ENCODE assay signal across 27 mouse cellular contexts in genomic region chr14:49453782-49454181, GRCm38 (mm10).
A peak's percentile ranks its signal among the peaks of the same experiment; 100 is the strongest.
DNase-seq lines count a peak whose midpoint lies in the region; ATAC-seq lines count a peak whose summit lies in the region.
"Had no signal": no experiment of that assay in that cellular context is flagged by ENCODE, and none has a peak within 500 bp of the region (broad histone marks: within the 10 kb centered on the region; RNA-seq: fewer than 3 reads in every experiment).

No protein-coding gene starts in this region.

- H3K27ac ChIP-seq in forebrain, embryonic 14.5 days (ENCODE audit: low read depth, low read length), result no peak overlapping the region
- no peak overlapping the region for H3K27ac ChIP-seq in forebrain, embryonic 10.5 days
- H3K27ac ChIP-seq in midbrain, embryonic 16.5 days (ENCODE audit: low read length), result no peak overlapping the region
- no peak overlapping the region for H3K27ac ChIP-seq in midbrain, embryonic 13.5 days
- H3K27ac ChIP-seq: embryonic facial prominence, embryonic 12.5 days; gastrocnemius, adult 2 months; heart, adult 2 months; hindbrain, embryonic 15.5 days; liver, embryonic 14.5 days; macrophage had no signal

- no peak overlapping the region for H3K4me2 ChIP-seq in forebrain, embryonic 14.5 days (ENCODE audit: low read length)
- H3K4me2 ChIP-seq in midbrain, embryonic 16.5 days (ENCODE audit: low read length), result no peak overlapping the region
- no peak overlapping the region for H3K4me2 ChIP-seq in midbrain, embryonic 13.5 days (replicated peaks)
- H3K4me2 ChIP-seq: embryonic facial prominence, embryonic 12.5 days; heart, embryonic 12.5 days; hindbrain, embryonic 15.5 days had no signal

- WGBS in forebrain, embryonic 14.5 days, result 5% methylated on average over 3 of the region's 3 CpGs
- 20% methylated on average over 3 of the region's 3 CpGs for WGBS in forebrain, embryonic 10.5 days
- WGBS in midbrain, embryonic 16.5 days, result 12% methylated on average over 3 of the region's 3 CpGs
- WGBS in midbrain, embryonic 13.5 days, result 23% methylated on average over 3 of the region's 3 CpGs

- peak; percentile 10 to 35 for DNase-seq in adrenal gland, adult (ENCODE audit: inconsistent age in 2 of 2, low spot score in 1 of 2)
- no peak for DNase-seq in adrenal gland, postnatal 4 days (ENCODE audit: low spot score in 2 of 2)
- DNase-seq in forebrain, embryonic 14.5 days (ENCODE audit: low spot score), result peak; percentile 8
- no peak for DNase-seq in forebrain, embryonic 10.5 days (ENCODE audit: extremely low spot score, low spot score)
- peak; percentile 2 for DNase-seq in mesoderm, embryonic 11.5 days (ENCODE audit: low read depth, low spot score)
- DNase-seq in thymus, postnatal 36 days, result no peak
- DNase-seq: adrenal gland, postnatal 25 days; cerebellum, adult 11-12 months; gastrocnemius, adult 2 months; gastrocnemius, postnatal 36 days; heart, adult 2 months; kidney, adult 2 months; kidney, postnatal 10 days; liver; lung, adult 2 months; lung, postnatal 10 days; right cerebral cortex, postnatal 14 days had no signal

- no peaks in the 10 kb centered on the region for H3K27me3 ChIP-seq in forebrain, embryonic 14.5 days (replicated peaks; ENCODE audit: control insufficient read depth, insufficient read depth, low read length)
- H3K27me3 ChIP-seq in forebrain, embryonic 10.5 days (ENCODE audit: poor library complexity, severe bottlenecking), result no peaks in the 10 kb centered on the region
- H3K27me3 ChIP-seq in midbrain, embryonic 16.5 days (ENCODE audit: control insufficient read depth, insufficient read depth, low read depth, low read length), result no peaks in the 10 kb centered on the region
- H3K27me3 ChIP-seq in midbrain, embryonic 13.5 days, result no peaks in the 10 kb centered on the region
- H3K27me3 ChIP-seq: CH12.LX; embryonic facial prominence, embryonic 12.5 days; heart, embryonic 12.5 days; hindbrain, embryonic 15.5 days had no signal

- H3K36me3 ChIP-seq in forebrain, embryonic 14.5 days (ENCODE audit: control insufficient read depth, insufficient read depth, low read length), result no peaks in the 10 kb centered on the region
- no peaks in the 10 kb centered on the region for H3K36me3 ChIP-seq in forebrain, embryonic 10.5 days (replicated peaks)
- H3K36me3 ChIP-seq in midbrain, embryonic 16.5 days (ENCODE audit: control insufficient read depth, insufficient read depth, low read length), result no peaks in the 10 kb centered on the region
- H3K36me3 ChIP-seq in midbrain, embryonic 13.5 days, result no peaks in the 10 kb centered on the region
- H3K36me3 ChIP-seq: embryonic facial prominence, embryonic 12.5 days; heart, embryonic 12.5 days; hindbrain, embryonic 15.5 days had no signal

- H3K4me1 ChIP-seq in forebrain, embryonic 14.5 days (ENCODE audit: control insufficient read depth, insufficient read depth, low read length), result 0 out of 2 replicates have a peak, but pooled peaks cover 2% of the 10 kb centered on the region
- H3K4me1 ChIP-seq in forebrain, embryonic 10.5 days, result peaks cover 20% of the 10 kb centered on the region
- no peaks in the 10 kb centered on the region; the same call in 1 of the 2 replicates for H3K4me1 ChIP-seq in midbrain, embryonic 16.5 days (ENCODE audit: control insufficient read depth, insufficient read depth, low read length)
- H3K4me1 ChIP-seq in midbrain, embryonic 13.5 days (replicated peaks), result peaks cover 6% of the 10 kb centered on the region; the same call in 1 of the 2 replicates
- H3K4me1 ChIP-seq: embryonic facial prominence, embryonic 12.5 days; heart, embryonic 12.5 days had no signal

- no peaks in the 10 kb centered on the region for H3K9me3 ChIP-seq in forebrain, embryonic 14.5 days (replicated peaks; ENCODE audit: control insufficient read depth, low read length)
- no peaks in the 10 kb centered on the region for H3K9me3 ChIP-seq in forebrain, embryonic 10.5 days
- no peaks in the 10 kb centered on the region for H3K9me3 ChIP-seq in midbrain, embryonic 16.5 days (replicated peaks; ENCODE audit: control insufficient read depth, low read length, poor library complexity, severe bottlenecking)
- H3K9me3 ChIP-seq in midbrain, embryonic 13.5 days, result no peaks in the 10 kb centered on the region
- H3K9me3 ChIP-seq: embryonic facial prominence, embryonic 12.5 days; heart, embryonic 12.5 days; hindbrain, embryonic 15.5 days had no signal

- no peak overlapping the region for H3K4me3 ChIP-seq in forebrain, embryonic 14.5 days (ENCODE audit: low read depth, low read length)
- no peak overlapping the region for H3K4me3 ChIP-seq in forebrain, embryonic 10.5 days
- no peak overlapping the region for H3K4me3 ChIP-seq in midbrain, embryonic 16.5 days (ENCODE audit: low read depth, low read length)
- H3K4me3 ChIP-seq in midbrain, embryonic 13.5 days (replicated peaks), result no peak overlapping the region
- H3K4me3 ChIP-seq: embryonic facial prominence, embryonic 12.5 days; gastrocnemius, adult 2 months; heart, adult 2 months; heart, embryonic 12.5 days; hindbrain, embryonic 15.5 days had no signal

- no peak; the same call in 1 of the 2 replicates for ATAC-seq in forebrain, embryonic 14.5 days
- ATAC-seq in midbrain, embryonic 16.5 days, result peak; percentile 57
- no peak for ATAC-seq in midbrain, embryonic 13.5 days
- ATAC-seq: forebrain, embryonic 16.5 days; Patski had no signal

- H3K9ac ChIP-seq in forebrain, embryonic 14.5 days (ENCODE audit: low read length), result no peak overlapping the region
- H3K9ac ChIP-seq in midbrain, embryonic 16.5 days (ENCODE audit: low read depth, low read length), result no peak overlapping the region
- H3K9ac ChIP-seq in midbrain, embryonic 13.5 days (replicated peaks), result no peak overlapping the region
- H3K9ac ChIP-seq: embryonic facial prominence, embryonic 12.5 days; heart, embryonic 12.5 days; hindbrain, embryonic 15.5 days; liver, embryonic 14.5 days had no signal

Comparison
In these comparisons a context has a peak if more than half of its experiments do, and no peak if none do; other contexts are left out.
1. DNase-seq: peak in adrenal gland, adult (2 of 2), forebrain, embryonic 14.5 days (single experiment) and mesoderm, embryonic 11.5 days (single experiment); none in adrenal gland, postnatal 4 days (0 of 2), forebrain, embryonic 10.5 days (single experiment) and thymus, postnatal 36 days (0 of 2).